Mouse (Mus musculus) hindbrain, embryonic 14.5 days (tissue): ENCODE data around the gene Il27ra. TPM values are rescaled to one million over a fixed set of nuclear protein-coding genes. Genes with fewer than 3 reads are reported as not detected.
"Not testable (repeated sequence)": the region's sequence is repeated elsewhere in the genome, so short reads cannot be mapped to it uniquely, and the experiment has no call there.

Experiments used
- ATAC-seq: fragments of 200-750 bp; cut with Nextera tagmentation; 2 replicates; pipeline ENCODE4 v1.8.0; 2017; ENCODE audit warnings: moderate number of reproducible peaks, mild to moderate bottlenecking, moderate TSS enrichment, moderate library complexity; ENCODE audit not compliant: low FRiP score
- DNase-seq: peaks from one replicate; pipeline ENCODE4 v3.0.0-alpha.2; 2015; ENCODE audit warnings: low spot score
- H3K27ac ChIP-seq: fragments of 300-500 bp; sonication (generic); 2 replicates; pipeline ENCODE4 v1.5.1; 2014; ENCODE audit warnings: mild to moderate bottlenecking, moderate library complexity
- H3K27me3 ChIP-seq: fragments of 300-500 bp; sonication (generic); 2 replicates; pipeline ENCODE4 v1.6.1; 2014; ENCODE audit warnings: mild to moderate bottlenecking, low read length, mixed read lengths; ENCODE audit not compliant: control insufficient read depth, insufficient read depth
- H3K36me3 ChIP-seq: fragments of 300-500 bp; sonication (generic); replicated peaks from 2 replicates; pipeline ENCODE4 v1.6.1; 2014; ENCODE audit not compliant: control insufficient read depth, insufficient read depth
- H3K4me1 ChIP-seq: fragments of 300-500 bp; sonication (generic); replicated peaks from 2 replicates; pipeline ENCODE4 v1.6.1; 2014; ENCODE audit warnings: antibody characterized with exemption, low read length, mixed read lengths; ENCODE audit not compliant: control insufficient read depth, insufficient read depth
- H3K4me2 ChIP-seq: fragments of 300-500 bp; sonication (generic); replicated peaks from 2 replicates; pipeline ENCODE4 v1.6.1; 2014; ENCODE audit warnings: mild to moderate bottlenecking, moderate library complexity
- H3K4me3 ChIP-seq: fragments of 300-500 bp; sonication (generic); replicated peaks from 2 replicates; pipeline ENCODE4 v1.5.1; 2014; ENCODE audit warnings: mild to moderate bottlenecking, low read length
- H3K9ac ChIP-seq: fragments of 300-500 bp; sonication (generic); 2 replicates; pipeline ENCODE4 v1.6.1; 2014
- H3K9me3 ChIP-seq: fragments of 300-500 bp; sonication (generic); 2 replicates; pipeline ENCODE4 v1.6.1; 2016; ENCODE audit warnings: low read length; ENCODE audit not compliant: control insufficient read depth
- WGBS: fragments of 180-500 bp; shearing (Covaris S2); extraction: QIAGEN DNeasy Blood & Tissue Kit; methylation state at CpG from one replicate; pipeline ENCODE4 v1.1.7; 2014; 5-methylcytosine and 5-hydroxymethylcytosine counted together
- polyA plus RNA-seq: library from polyadenylated mRNA; unstranded; fragments of >200 nt; fragmentation: Nextera tagmentation; extraction: Ambion mirVana; gene quantifications from 2 replicates; pipeline ENCODE4 v1.2.1, GENCODE M21; 2014

Gene Il27ra
- polyA plus RNA-seq, 1 experiment from 2014 or later, result 0.48 TPM

DNA sequence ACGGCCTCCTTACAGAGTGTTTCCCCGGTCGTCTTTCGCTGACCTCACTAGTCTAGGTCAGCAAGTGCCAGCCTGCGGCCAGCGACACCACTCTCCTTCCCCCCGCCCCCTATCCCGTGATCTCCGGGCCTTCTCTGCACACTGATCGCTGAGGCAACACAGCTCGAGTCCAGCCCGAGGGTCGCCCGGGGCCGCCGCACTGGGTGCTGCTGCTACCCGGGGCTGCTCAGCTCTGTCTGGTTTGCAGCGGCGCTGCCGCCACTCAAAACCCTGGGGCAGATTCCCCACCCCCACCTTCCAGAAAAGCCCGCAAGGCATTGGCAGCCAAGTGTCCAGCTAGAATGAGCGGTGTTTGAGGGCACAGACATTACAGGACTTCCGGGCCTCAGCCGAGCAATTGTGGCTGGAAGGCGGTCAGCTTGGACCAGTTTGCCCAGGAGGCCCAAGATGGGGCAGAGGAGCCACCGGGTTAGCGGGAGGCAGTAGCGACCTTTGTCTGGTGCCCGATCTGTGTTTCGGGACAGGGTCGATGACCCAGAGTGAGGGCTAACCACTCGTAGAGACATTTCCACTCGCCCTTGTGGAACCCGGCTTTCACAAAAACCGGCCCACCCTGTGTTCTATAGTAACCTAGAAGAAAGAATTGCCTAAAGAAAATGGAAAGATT, 29.8 kb downstream of the Il27ra start:
- DNase-seq (no peak), ATAC-seq (no peak)
- H3K4me3 ChIP-seq, result peak overlapping the region; percentile 54
- peaks cover 22% of the 10 kb centered on the region for H3K4me1 ChIP-seq
- no peaks in the 10 kb centered on the region for H3K9me3 ChIP-seq
- no peaks in the 10 kb centered on the region for H3K36me3 ChIP-seq
- H3K9ac ChIP-seq, result peak overlapping the region; percentile 32; the same call in 1 of the 2 replicates
- WGBS, result 5% methylated on average over 35 of the region's 35 CpGs
- peak overlapping the region; percentile 99 for H3K4me2 ChIP-seq
- H3K27ac ChIP-seq, result no peak overlapping the region
- peaks cover 37% of the 10 kb centered on the region for H3K27me3 ChIP-seq

DNA sequence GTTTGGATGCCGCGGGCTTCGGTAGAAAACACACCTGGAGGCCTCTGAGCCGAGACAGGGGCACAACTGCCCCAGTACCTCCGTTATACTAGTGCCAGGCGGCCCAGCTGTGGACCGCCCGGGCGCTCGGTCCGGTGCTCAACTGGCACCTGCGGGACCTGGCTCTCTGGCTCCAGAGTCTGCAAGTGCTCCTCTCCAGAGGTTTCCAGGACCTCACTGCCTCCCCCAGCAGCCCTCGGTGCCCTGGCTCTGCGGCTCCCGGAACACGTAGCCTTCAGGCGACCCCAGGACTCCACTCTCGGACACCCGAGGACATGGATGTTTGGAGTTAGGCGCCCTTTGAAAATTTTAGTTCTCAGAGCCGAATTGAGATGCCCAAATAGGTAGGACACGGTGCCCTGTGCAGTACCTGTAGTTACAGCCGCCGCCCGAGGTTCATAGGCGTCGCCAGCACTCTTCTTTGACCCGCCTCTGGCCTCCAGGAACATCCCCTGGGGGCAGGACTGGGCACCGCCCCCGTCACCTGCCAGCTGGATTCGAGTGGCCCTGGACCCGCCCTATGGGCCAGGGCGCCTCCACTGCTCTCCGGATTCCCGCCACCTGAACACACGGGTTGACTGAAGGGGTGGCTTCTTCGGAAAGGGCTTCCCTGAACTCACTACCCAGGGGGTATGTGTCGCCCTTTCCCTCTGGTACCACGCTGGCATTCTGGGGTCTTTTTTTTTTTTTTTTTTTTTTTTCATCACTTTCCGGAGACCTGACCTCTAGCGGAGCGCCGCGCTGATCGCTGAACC, 30.5 kb downstream of the Il27ra start, which contains the start of gene 2210011C24Rik:
2210011C24Rik (minus strand) TSS at position 467 of the 794 bp plus-strand sequence.
- ATAC-seq, result no peak
- H3K4me2 ChIP-seq, result peak within 1 kb of the TSS; percentile 99
- no peak within 1 kb of the TSS for H3K27ac ChIP-seq
- H3K36me3 ChIP-seq, result no peaks in the 10 kb centered on the region
- WGBS, result 1% methylated on average over 45 of the region's 45 CpGs
- peak within 1 kb of the TSS; percentile 54 for H3K4me3 ChIP-seq
- no peak for DNase-seq
- no peaks in the 10 kb centered on the region for H3K9me3 ChIP-seq
- H3K27me3 ChIP-seq, result peaks cover 37% of the 10 kb centered on the region
- peaks cover 22% of the 10 kb centered on the region for H3K4me1 ChIP-seq
- H3K9ac ChIP-seq, result peak within 1 kb of the TSS; percentile 59

DNA sequence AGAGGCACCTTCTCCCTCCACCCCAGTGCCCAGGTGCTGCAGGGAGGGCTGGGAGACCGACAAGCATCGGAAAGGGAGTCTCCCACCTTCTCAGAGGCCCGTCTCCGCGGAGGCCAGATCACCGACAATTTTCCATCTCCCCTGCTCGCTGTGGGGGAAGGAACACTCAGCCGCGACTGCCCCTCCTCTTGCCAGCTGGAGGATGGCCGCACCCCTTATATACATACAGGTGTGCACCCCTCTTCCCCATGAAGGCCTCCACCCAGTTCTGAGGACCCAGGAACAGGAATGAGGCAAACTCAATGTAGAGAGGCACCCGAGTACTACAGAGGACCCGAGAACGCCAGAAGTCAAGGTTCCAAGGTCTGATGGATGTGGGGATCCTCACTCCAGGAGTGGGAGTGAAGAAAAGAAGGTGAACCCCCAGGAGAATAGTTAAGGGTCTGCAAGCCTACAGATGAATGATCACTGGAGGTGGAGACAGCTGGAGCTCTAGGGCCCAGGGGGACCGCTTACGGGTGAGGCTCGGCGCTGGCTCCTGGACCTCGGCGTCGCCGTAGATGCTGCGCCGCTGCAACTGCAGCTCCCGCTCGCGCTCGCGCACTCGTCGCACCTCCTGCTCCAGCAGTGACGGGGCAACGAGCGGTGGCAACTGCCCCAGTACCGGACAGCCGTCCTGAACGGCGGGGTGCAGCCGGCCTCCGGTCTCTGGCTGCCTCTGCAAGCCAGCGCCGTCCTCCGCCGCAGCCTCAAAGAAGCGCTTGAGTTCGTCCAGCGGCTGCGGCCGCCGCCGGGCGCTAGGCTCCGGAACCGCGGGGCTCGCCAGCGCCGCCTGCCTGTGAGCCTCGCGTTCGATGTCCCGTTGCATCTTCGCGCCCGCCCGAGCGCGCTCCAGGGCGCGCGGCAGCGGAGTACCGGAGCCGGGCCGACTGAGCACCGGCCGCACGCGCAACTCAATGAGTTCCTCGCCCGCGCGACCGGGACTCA, 31.5 kb downstream of the Il27ra start:
- whole genome bisulfite sequencing, result 3% methylated on average over 62 of the region's 83 CpGs
- DNase-seq, result peak; percentile 81
- ATAC-seq, result peak; percentile 64
- Histone ChIP-seq H3K4me1 (peaks cover 22% of the 10 kb centered on the region), H3K27me3 (peaks cover 37% of the 10 kb centered on the region), H3K36me3 (no peaks in the 10 kb centered on the region), H3K27ac (no peak overlapping the region), H3K9ac (peak overlapping the region; percentile 59), H3K4me3 (peak overlapping the region; percentile 54), H3K9me3 (no peaks in the 10 kb centered on the region), H3K4me2 (peak overlapping the region; percentile 99)

DNA sequence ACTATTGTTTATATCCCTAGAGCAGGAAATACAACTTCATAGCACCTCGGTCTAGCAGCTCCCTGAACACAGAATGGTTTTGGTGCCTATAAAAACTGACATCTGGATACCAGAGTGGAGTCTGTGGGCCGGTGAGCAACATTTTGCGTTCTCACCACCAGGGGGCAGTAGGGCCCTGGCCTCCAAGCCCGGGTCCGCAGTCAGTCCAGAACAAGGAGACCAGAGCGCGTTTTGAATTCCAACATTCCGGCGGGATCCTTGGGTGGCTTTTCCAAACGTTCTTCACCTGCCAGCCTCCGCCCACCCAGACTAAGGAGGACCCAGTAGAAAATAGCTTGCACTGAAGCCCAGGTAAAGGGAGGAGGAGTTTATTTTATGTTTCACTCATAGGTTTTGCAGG, 32.5 kb downstream of the Il27ra start:
- H3K4me3 ChIP-seq, result no peak overlapping the region
- H3K27me3 ChIP-seq, result peaks cover 37% of the 10 kb centered on the region
- no peak overlapping the region for H3K9ac ChIP-seq
- 2% methylated on average over 11 of the region's 11 CpGs for WGBS
- ATAC-seq (peak; percentile 64), DNase-seq (peak; percentile 86)
- H3K4me2 ChIP-seq, result peak overlapping the region; percentile 99; the same call in 1 of the 2 replicates
- H3K36me3 ChIP-seq, result no peaks in the 10 kb centered on the region
- H3K9me3 ChIP-seq, result no peaks in the 10 kb centered on the region
- no peak overlapping the region for H3K27ac ChIP-seq
- H3K4me1 ChIP-seq, result peaks cover 25% of the 10 kb centered on the region

DNA sequence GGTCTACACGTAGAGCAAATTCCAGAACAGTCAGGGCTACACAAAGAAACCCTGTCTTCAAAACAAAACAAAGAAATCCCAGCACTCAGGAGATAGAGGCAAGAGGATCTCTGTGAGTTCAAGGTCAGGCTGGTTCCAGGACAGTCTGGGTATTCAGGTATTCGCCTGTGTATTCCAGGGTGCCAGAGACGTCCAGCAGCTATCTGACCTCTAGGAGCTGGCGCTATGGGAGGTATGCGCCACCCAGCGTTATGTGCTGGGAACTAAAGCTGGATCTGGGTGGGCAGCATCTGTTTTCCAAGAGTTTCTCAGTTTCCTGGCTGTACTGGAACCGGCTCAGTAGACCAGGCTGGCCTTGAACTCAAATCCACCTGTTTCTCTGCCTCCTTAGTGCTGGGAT, 34.0 kb downstream of the Il27ra start:
- Histone ChIP-seq H3K4me1 (peaks cover 34% of the 10 kb centered on the region), H3K9ac (no peak overlapping the region), H3K27ac (no peak overlapping the region), H3K27me3 (peaks cover 34% of the 10 kb centered on the region), H3K4me3 (no peak overlapping the region), H3K36me3 (no peaks in the 10 kb centered on the region), H3K4me2 (no peak overlapping the region), H3K9me3 (no peaks in the 10 kb centered on the region)
- ATAC-seq, result no peak
- DNase-seq, result no peak
- WGBS, result 34% methylated on average over 7 of the region's 7 CpGs

DNA sequence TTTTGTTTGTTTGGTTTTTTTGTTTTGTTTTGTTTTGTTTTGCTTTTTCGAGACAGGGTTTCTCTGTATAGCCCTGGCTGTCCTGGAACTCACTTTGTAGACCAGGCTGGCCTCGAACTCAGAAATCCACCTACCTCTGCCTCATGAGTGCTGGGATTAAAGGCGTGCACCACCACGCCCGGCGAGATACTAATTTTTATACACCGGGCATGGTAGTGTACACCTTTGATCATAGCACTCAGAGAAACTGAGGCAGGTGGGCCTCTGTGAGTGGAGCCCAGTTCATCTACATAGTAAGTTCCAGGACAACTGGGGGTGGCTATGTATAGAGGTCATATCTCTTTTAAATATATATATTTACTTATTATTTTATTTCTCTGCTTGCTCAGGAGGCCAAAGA, 36.9 kb downstream of the Il27ra start:
- ATAC-seq, DNase-seq, H3K9ac ChIP-seq, H3K36me3 ChIP-seq, H3K4me2 ChIP-seq, H3K27ac ChIP-seq, H3K4me3 ChIP-seq, H3K9me3 ChIP-seq: not testable (repeated sequence)
- Histone ChIP-seq H3K4me1 (peaks cover 14% of the 10 kb centered on the region), H3K27me3 (peaks cover 20% of the 10 kb centered on the region)
- 94% methylated on average over 7 of the region's 7 CpGs for WGBS

DNA sequence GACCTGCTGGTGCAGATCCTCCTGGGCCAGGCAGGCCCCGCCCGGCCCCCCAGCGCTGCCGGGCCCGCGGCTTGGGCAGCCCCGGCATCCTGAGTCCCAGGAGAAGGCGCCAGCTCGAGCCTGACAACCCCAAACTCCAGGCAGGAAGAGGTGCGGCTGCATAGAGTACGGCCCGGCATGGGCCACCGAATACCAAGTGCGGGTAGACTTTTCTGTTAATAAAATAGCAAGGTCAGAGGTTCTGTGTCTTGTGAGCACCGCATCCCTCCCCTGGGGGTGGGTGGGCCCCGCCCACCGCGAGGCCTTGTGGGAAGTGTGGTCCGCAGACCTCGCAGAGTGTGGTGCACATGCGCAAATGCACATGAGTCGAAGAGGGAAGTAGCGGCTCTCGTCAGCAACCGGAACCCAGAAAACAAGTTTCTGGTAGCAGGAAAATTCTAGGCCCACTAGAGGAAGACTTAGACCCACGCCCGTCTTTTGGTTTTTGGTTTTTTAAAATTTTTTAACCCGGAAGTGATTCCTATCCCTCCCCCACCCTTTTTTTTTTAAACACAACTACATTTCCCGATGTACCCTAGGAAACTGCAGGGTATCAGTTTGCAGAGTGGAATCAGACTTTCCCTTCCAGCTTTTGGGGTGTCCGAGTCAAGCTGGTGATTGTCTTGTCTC, 37.7 kb downstream of the Il27ra start:
- Histone ChIP-seq H3K4me1 (peaks cover 14% of the 10 kb centered on the region), H3K36me3 (peaks cover 11% of the 10 kb centered on the region; the same call in 1 of the 2 replicates), H3K27ac (peak overlapping the region; percentile 52), H3K4me3 (peak overlapping the region; percentile 44), H3K27me3 (peaks cover 16% of the 10 kb centered on the region), H3K9me3 (no peaks in the 10 kb centered on the region), H3K9ac (peak overlapping the region; percentile 64), H3K4me2 (peak overlapping the region; percentile 83)
- peak; percentile 84 for ATAC-seq
- under 1% methylated on average over 30 of the region's 30 CpGs for WGBS
- peak; percentile 90 for DNase-seq

DNA sequence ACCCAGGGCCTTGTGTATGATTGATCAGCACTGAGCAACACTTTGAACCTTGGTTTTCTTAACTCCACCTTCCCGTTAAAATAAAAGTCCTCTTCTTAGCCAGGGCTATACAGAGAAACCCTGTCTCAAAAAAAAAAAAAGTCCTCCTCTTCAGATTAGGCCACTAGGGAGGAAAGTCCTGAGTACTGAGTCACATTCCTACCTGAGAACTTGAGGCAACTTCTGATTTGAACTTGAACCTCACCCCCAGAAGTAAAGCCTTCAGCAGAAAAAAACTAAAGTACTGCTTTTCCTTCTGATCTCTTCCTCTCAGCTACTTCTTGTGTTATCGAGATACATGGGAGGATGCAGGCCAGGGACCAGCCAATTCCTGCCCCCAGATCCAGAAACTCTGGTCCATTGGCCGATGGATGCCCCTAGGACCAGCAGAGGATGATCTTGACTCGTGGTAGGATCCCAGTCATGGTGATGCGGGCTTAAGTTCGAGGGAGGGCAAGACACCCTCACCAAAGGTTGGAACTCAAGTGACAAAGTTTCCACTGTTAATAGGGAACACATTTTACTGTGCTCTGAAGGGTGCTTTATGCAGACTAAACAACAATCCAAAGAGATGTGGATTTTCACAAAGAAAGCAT, 38.7 kb downstream of the Il27ra start:
- Histone ChIP-seq H3K27ac (no peak overlapping the region), H3K4me2 (peak overlapping the region; percentile 83), H3K27me3 (peaks cover 16% of the 10 kb centered on the region), H3K9ac (peak overlapping the region; percentile 64; the same call in 1 of the 2 replicates), H3K4me3 (peak overlapping the region; percentile 44), H3K4me1 (peaks cover 23% of the 10 kb centered on the region), H3K9me3 (no peaks in the 10 kb centered on the region), H3K36me3 (peaks cover 16% of the 10 kb centered on the region)
- 75% methylated on average over 6 of the region's 6 CpGs for WGBS
- ATAC-seq (no peak), DNase-seq (no peak)
